Mouse (Mus musculus) adipocyte (in vitro differentiated cells): ENCODE data around the gene Myo18b.
A peak's percentile ranks its signal among the peaks of the same experiment; 100 is the strongest.

Experiments
- DNase-seq: peaks from one replicate; pipeline ENCODE4 v3.0.0-alpha.2; 2016; ENCODE audit warnings: low spot score

The Myo18b gene

DNA sequence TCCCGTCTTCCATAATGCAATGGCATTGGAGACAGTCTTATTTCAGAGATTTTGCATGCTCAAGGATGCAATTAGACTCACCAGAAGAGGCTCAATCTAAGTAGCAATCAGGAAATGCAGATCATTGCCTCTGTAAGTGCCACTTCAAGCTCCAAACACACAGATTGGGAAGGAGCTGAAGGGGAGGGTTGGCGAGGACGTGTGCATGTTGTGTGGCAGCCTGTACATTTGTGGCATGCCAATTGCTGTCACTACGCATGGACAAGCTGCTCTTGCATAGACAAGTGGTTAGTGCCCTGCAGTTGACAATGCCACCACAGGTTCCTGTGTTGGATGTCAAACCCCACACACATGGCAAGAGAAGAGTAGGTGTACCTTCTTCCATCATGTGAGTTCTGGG is 88.5 kb downstream of the Myo18b start:
- no peak for DNase-seq

DNA sequence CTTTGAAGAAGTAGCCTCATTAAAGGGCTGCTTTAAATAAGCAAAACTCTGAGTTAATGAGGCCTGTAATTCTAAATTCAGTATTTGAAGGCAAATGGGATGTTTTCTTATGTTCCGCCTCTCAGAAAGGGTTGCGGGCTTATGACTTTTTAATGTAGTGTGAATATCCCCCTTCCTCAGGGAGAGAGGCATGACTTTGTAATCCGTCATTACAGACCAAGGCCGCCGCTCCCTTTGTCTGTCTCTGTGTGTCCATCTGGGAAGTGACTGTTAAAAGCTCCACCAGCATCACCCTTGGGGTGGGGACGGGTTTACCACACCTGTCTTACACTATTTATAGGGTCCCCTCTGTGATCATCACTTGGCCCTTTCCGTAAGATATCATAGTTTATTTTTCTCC is 100.1 kb downstream of the Myo18b start:
- DNase-seq, result no peak

DNA sequence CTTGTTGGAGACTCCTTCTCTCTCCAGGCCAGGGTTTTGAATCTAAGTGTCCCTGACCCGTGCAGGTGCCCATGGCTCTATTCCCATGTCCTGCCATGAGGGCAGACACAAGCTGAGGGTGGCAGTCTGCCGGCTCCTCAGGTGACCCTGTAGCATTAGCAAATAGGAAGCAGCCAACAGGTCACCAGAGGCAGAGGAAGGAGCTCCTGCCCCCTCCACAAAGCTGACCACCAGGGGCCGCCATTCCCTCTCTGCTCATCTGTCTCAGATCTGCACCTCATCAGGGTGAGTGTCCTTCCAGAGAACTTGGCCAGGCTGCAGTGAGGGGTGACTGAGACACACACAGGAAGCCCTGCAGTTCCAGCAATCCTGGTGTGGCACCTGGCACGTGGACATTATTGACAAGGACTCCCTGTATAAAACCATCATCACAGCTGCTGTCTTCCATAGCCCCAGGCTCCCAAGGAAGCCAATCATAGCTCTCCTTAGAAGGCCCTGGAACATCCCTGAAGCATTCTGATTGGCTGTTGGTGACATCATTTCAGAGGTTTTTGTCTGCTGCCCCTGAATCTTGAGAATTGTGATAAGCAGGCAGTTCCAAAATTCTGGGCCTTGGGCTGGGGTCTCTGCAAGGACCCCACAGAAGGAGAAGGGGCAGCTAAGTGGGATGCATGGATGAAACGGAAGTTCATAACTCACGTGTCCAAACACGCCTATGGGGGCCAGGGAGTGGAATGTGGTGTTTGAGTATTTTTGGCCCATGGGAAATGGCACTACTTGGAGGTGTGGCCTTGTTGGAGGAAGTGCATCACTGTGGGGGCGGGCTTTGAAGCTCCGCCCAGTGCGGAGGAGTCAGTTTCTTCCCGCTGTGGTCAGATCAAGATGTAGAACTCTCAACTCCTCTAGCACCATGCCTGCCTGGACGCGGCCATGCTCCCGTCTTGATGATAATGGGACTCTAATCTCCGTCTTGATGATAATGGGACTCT is 104.1 kb downstream of the Myo18b start:
- no peak for DNase-seq

DNA sequence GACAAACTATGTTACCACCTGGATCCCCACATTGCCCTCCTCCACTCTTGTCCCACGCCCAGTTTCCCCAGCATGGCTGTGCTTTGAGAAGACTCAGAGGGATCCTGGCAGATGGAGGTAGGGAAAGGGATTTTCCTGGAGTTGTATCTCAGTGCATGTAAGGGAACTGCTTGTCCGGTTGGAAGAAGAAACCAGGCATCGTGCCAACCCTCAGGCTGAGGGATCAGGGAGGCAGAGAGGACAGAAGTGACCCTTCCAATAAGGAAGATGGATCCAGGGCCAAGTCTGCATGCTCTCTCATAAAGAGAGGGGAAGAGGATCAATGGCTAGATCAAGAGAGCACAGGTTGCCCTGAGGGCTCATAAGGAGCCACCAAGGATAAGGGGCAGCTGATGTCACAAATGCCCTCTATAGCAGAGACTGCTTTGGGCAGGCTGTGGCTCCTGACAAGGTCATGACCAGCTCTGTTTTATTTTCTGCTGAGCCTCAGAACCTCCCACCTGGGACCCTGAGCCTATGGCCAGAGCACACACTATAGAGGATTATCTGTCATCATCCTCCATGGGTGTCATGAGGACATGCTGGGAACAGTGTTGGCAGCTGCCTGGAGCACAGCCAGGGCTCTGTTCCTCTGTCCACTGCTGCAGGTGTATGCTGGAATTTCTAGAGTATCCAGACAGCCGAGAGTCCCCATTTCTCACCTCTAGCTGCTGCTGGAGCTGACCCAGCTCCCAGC is 105.6 kb downstream of the Myo18b start:
- no peak for DNase-seq

GRCm38 (mm10) chr5:112788441-112788840 is 107.7 kb downstream of the Myo18b start:
- DNase-seq, result no peak

DNA sequence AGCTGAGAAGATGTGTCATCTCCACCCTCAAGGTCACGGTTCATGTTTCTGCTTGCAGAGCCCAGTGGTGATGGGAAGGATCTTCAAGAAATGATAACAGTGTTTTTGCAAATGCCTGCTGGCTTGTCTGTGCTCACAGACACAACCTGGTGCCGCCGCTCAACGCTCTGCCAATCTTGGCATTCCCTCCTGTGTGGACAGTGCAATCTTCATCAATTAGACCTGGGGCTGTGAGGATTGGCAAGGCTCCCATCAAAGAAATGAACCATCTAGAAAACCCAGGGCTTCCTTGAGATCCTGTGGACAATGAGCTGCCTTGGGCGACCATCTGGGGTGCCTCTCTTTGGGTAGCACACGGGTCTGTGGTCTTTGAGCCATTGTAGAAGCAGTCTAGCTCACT is 109.4 kb downstream of the Myo18b start:
- no peak for DNase-seq

GRCm38 (mm10) chr5:112786031-112786430 is 110.1 kb downstream of the Myo18b start:
- DNase-seq, result no peak

- no peak for DNase-seq
Measured at GRCm38 (mm10) chr5:112781719-112782118, 114.4 kb downstream of the Myo18b start.

GRCm38 (mm10) chr5:112781231-112781630 is 114.9 kb downstream of the Myo18b start:
- no peak for DNase-seq

DNA sequence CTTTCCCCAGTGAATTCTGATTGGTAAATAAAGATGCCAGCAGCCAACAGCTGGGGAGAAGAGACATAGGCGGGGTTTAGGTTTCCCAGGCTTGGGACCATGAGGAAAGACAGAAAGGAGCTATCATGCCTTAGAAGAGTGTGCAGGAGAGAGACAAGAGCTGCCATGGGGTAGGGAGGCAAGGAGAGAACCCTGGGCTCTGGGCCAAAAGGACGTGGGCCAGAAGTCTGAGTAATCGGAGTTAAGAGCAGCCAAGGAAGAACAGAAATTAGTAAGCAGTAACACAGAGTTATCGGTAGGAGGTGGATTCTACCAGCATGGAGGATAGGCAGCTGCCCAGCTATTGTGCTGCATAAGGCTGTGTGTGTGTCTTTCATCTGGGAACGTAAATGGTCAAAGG is 115.8 kb downstream of the Myo18b start:
- DNase-seq, result peak; percentile 9

DNA sequence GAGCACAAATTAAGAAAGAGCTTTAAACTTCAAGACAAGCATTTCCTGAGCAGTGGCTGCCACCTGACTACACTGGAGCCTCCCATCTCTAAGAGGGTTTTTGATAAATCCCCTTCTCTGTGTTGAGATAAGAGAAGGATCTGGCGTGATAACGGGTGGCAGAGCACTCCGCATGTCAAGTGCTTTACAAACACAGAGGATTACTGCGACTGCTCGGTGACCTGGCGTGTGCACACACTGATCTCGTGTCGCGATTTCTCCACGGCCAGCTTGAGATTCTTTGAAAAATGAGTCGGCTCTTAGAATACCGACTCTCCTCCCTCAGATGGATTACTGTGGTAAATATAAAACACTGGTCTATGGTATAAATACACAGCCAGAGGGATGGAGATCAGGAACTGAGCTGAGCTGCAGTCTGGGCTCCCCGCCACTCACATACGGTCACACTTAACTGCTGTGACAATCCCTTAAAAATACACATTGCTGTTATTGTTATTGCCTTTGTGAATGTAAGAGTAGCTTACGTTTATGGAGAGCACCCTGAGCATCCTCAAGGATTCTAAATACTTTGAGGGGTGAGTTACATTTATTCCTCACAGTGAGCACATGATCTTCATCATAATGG is 119.3 kb downstream of the Myo18b start:
- DNase-seq, result no peak

DNA sequence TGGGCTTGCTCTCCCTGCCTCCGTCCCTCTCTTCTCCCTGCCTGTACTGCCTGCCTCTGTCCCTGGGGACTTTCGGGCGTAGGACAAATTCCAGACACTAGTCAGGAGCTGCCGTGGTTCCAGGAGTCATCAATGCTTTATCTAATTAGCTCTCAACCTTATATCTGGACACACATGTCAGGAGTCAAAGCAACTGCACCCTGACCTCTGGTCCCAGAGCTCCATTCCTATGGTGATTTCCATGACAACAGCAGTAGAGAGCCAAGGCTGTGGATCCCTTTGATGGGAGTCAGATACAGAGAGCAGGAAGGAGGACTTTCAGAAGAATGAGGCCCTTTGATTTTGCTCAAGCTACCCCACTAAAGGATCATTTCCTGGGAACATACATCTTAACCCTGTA is 122.7 kb downstream of the Myo18b start:
- DNase-seq, result no peak

GRCm38 (mm10) chr5:112771376-112771901 is 124.7 kb downstream of the Myo18b start:
- DNase-seq, result no peak

- DNase-seq, result no peak
Measured at GRCm38 (mm10) chr5:112769721-112770119, 126.4 kb downstream of the Myo18b start.

DNA sequence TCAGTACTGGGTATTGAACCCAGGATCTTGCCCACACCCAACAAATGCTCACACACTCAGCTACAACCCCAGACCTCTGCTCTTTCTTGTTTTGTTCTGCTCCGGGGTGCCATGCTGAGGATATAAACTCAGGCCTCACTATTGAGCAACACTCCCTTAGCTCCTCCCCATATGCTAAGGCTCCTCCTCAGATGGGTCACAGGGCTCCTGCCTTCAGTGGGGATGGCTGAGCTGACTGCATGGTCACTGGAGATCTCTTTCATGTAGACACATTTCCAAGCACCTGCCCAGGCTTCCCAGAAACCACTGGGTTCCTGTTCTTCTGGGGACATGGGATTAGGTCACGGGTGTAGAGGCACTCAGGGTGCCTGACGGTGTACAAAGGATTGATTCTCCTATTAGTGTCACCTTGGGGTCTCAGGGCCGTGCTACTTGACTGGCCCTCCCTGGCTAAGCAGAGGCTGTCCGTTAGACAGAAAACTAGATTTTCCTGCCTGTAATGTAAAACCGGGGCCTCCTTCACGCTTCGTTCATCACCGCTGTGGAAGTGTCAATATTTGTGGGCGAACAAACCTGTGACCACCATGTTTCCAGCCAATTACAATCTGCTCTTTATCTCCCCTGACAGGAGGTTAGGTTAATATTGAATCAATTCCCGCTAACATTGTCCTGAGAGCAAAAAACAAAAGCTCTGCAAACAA is 127.0 kb downstream of the Myo18b start:
- no peak for DNase-seq

DNA sequence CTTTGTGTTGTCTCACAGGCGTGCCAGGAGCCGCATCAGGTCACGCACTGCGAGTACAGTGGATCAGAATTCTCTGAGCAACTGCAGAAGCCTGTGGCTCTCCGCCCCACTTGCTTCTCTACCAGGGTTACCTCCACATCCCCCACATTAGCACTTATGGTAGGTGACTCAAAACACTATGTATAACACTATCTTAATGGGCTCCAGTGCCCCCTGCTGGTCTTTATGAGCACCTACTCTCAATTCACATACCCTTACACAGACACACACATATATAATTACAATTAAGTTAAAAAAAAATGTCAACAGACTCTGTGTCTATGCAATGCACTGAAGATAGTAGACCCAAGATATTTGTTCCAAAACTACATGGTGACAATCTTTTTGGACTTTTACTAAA is 127.6 kb downstream of the Myo18b start:
- no peak for DNase-seq

DNA sequence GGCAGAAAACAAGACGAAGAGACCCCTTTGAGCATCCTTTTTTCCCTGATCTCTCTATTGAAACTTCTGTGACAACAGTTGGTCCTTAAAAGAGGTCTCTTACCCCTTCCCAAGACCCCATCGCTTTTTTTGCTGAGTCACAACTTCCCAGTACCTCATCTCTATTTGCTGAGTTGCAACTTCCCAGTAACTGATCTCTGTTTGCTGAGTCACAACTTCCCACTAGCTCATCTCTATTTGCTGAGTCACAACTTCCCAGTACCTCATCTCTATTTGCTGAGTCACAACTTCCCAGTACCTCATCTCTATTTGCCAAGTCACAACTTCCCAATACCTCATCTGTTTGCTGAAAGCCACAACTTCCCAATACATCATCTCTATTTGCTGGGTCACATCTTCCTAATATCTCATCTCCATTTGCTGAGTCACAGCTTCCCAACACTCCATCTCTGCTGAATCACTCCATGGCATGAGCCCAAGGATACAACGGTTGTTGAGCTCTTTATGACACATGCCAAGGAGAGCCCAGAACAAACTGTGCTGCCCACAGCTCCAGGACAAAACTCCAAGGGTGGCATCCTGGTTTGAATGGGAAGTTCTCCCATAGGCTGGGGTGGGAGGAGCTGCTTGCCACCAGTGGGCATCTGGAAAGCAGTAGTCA is 134.6 kb downstream of the Myo18b start:
- no peak for DNase-seq

DNA sequence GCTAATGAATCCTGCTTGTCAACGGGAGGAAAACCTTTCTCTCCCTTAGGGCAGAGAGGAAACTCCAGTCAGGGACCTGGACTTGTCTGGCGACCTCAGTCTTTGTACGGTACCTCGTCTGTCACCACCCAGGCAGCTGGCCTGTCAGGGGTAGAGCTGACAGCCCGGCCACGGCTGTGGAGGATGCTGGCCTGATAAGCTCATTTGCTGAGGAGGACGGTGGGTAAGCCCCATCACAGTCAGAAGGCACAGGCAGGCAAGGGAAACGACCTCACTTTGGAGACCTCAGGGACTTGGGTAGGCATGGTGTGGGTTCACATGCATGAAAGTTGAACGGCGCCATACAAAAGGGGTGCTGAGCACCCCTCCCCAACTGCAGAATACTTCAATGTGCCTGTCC is 140.6 kb downstream of the Myo18b start:
- DNase-seq, result no peak

DNA sequence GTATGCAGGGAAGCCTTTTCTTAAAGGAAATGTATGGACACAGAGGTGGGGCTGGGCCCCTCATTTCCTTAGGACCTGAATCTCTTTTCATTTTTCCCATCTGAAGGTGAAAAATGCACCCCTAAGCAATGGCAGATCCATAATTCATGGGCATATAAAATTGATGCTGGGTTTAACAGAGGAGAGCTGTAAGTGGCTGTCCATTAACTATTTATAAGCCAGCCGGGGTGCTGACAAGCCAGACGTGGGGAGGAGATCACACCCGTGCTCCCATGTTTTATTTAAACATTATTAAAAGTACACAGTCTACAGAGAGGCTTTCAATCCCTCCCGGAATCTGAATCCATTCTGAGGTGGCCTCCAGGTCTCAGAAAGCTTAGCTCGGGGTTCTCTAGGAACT is 146.5 kb downstream of the Myo18b start:
- DNase-seq, result no peak

- DNase-seq, result no peak
Measured at GRCm38 (mm10) chr5:112748001-112748719, 148.0 kb downstream of the Myo18b start.
